In the genomic region with DNA sequence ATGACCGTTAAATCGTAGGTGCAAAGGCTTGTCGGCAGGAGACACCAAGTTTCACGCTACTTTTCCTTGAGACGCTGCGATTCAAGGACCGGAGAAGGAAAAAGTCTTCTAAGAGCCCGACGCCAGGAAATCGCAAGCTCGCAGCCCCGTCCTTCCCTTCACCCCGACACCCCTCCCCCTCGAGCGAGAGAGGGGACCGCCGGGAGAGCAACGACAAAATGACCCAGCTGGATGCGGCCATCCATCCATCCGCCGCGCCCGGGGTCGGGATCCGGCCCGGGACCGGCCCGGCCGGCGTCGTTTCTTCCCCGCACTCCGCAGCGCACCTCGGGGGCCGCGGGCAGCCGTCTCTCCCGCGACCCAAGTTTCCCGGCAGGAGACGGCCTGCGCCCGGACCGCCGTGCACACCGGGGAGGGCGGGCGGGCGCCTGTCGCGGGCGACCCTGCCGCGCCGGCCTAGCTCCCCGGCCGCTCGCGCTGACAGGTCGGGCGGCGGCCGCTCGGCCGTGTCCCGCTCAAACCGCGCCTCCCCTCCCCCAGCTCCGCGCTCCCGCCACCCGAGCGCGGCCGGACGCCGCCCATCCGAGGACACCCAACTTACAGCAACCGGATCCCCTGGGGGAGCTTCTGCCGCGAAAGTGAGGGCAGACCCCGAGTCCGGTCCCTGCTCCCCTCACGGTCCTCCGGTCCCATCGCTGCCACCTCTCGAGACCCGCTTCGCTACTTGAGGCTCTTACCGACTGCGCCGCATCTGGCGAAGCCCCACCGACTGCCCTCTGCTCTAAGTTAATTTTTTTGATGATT, we compare ENCODE assay signal across 8 mouse cellular contexts. TPM values are rescaled to one million over a fixed set of nuclear protein-coding genes. Genes with fewer than 3 reads are reported as not detected.
DNase-seq lines count a peak whose midpoint lies in the region; ATAC-seq lines count a peak whose summit lies in the region.

No protein-coding gene starts in this region.

- no peaks in the 10 kb centered on the region for H3K9me3 ChIP-seq in forebrain, embryonic 15.5 days
- H3K9me3 ChIP-seq in hindbrain, embryonic 12.5 days (replicated peaks) = no peaks in the 10 kb centered on the region
- H3K9me3 ChIP-seq in limb, embryonic 10.5 days (replicated peaks) = no peaks in the 10 kb centered on the region

- H3K4me2 ChIP-seq in forebrain, embryonic 15.5 days (replicated peaks) = peak overlapping the region; percentile 54
- peak overlapping the region; percentile 73 for H3K4me2 ChIP-seq in hindbrain, embryonic 12.5 days (replicated peaks)

- ATAC-seq in cerebellum, adult (ENCODE audit: insufficient number of reproducible peaks, low FRiP score, low TSS enrichment) = peak; percentile 50
- ATAC-seq in forebrain, embryonic 15.5 days (replicated peaks) = peak; percentile 78
- ATAC-seq in hindbrain, embryonic 12.5 days (ENCODE audit: low FRiP score) = peak; percentile 73
- ATAC-seq in monocyte, adult 5-6 weeks (replicated peaks; ENCODE audit: insufficient number of reproducible peaks, low FRiP score, low TSS enrichment, poor library complexity, severe bottlenecking) = no peak

- H3K27me3 ChIP-seq in forebrain, embryonic 15.5 days = no peaks in the 10 kb centered on the region
- no peaks in the 10 kb centered on the region for H3K27me3 ChIP-seq in hindbrain, embryonic 12.5 days
- no peaks in the 10 kb centered on the region for H3K27me3 ChIP-seq in limb, embryonic 10.5 days (ENCODE audit: low read depth, poor library complexity, severe bottlenecking)

- H3K9ac ChIP-seq in forebrain, embryonic 15.5 days (replicated peaks) = peak overlapping the region; percentile 79
- peak overlapping the region; percentile 96 for H3K9ac ChIP-seq in hindbrain, embryonic 12.5 days

- H3K4me3 ChIP-seq in forebrain, embryonic 15.5 days = peak overlapping the region; percentile 77
- peak overlapping the region; percentile 85 for H3K4me3 ChIP-seq in hindbrain, embryonic 12.5 days
- H3K4me3 ChIP-seq in limb, embryonic 10.5 days = peak overlapping the region; percentile 92

- H3K27ac ChIP-seq in forebrain, embryonic 15.5 days (replicated peaks) = peak overlapping the region; percentile 91
- peak overlapping the region; percentile 90 for H3K27ac ChIP-seq in hindbrain, embryonic 12.5 days
- peak overlapping the region; percentile 99 for H3K27ac ChIP-seq in limb, embryonic 10.5 days

- DNase-seq in NIH3T3 (ENCODE audit: low read depth) = peak; percentile 50
- DNase-seq in limb, embryonic 10.5 days (ENCODE audit: low spot score) = peak; percentile 74
- peak; percentile 48 for DNase-seq in mesoderm, embryonic 11.5 days (ENCODE audit: low read depth, low spot score)
- peak; percentile 16 for DNase-seq in skeletal muscle tissue, adult 2 months (ENCODE audit: low read depth, low spot score)

- no peaks in the 10 kb centered on the region for H3K36me3 ChIP-seq in forebrain, embryonic 15.5 days
- H3K36me3 ChIP-seq in hindbrain, embryonic 12.5 days = no peaks in the 10 kb centered on the region
- H3K36me3 ChIP-seq in limb, embryonic 10.5 days = no peaks in the 10 kb centered on the region; the same call in 1 of the 2 replicates

- WGBS in forebrain, embryonic 15.5 days = under 1% methylated on average over 67 of the region's 95 CpGs
- WGBS in hindbrain, embryonic 12.5 days = under 1% methylated on average over 60 of the region's 95 CpGs
- WGBS in limb, embryonic 10.5 days = under 1% methylated on average over 95 of the region's 95 CpGs

- peaks cover 16% of the 10 kb centered on the region for H3K4me1 ChIP-seq in forebrain, embryonic 15.5 days
- H3K4me1 ChIP-seq in hindbrain, embryonic 12.5 days = no peaks in the 10 kb centered on the region
- peaks cover 10% of the 10 kb centered on the region; the same call in 1 of the 2 replicates for H3K4me1 ChIP-seq in limb, embryonic 10.5 days

RNA-seq across cellular contexts. Expression of a gene that starts 40.8 kb away (rescaled TPM):
- polyA plus RNA-seq in forebrain, embryonic 15.5 days (2015; fragmentation: Nextera tagmentation; extraction: Ambion mirVana) = 3.1 and 4.0 TPM in 2 replicates
- polyA plus RNA-seq in hindbrain, embryonic 12.5 days (2016; fragmentation: Nextera tagmentation; extraction: Ambion mirVana) = 1.8 and 2.9 TPM in 2 replicates
- 0.46 and 0.73 TPM in 2 replicates for polyA plus RNA-seq in limb, embryonic 10.5 days (2016; fragmentation: Nextera tagmentation; extraction: Ambion mirVana)
- 0.19 TPM in 1 of 3 replicates, not detected in the others for total RNA-seq in monocyte, adult 5-6 weeks (2017)

RNA-seq across cellular contexts. Expression of a gene that starts 50.0 kb away (rescaled TPM):
- 65.6 and 65.8 TPM in 2 replicates for polyA plus RNA-seq in forebrain, embryonic 15.5 days (2015; fragmentation: Nextera tagmentation; extraction: Ambion mirVana)
- 40.5 and 49.5 TPM in 2 replicates for polyA plus RNA-seq in hindbrain, embryonic 12.5 days (2016; fragmentation: Nextera tagmentation; extraction: Ambion mirVana)
- 9.9 and 13.2 TPM in 2 replicates for polyA plus RNA-seq in limb, embryonic 10.5 days (2016; fragmentation: Nextera tagmentation; extraction: Ambion mirVana)
- 1.9 to 11.8 TPM (median 8.2 TPM) in 3 replicates for total RNA-seq in monocyte, adult 5-6 weeks (2017)

Comparison
In these comparisons a context has a peak if more than half of its experiments do, and no peak if none do; other contexts are left out.
1. DNase-seq: peak in every context shown above with its lines; median percentile 74 in limb, embryonic 10.5 days; 50 in NIH3T3; 48 in mesoderm, embryonic 11.5 days; 16 in skeletal muscle tissue, adult 2 months.